Mouse (Mus musculus) liver, embryonic 14.5 days (tissue): ENCODE data around the gene 2210011C24Rik.

Experiments used
- CTCF ChIP-seq: IDR thresholded peaks from 2 replicates; pipeline ENCODE4 v1.5.1; 2016; ENCODE audit warnings: antibody characterized with exemption, low read depth, control low read depth
- EP300 ChIP-seq: IDR thresholded peaks from 2 replicates; pipeline ENCODE4 v1.6.1; 2016; ENCODE audit warnings: antibody characterized with exemption, low read depth

- TF ChIP-seq EP300, result no peak
- TF ChIP-seq CTCF, result no peak
Observed at GRCm38 (mm10) chr8:83989243-83989642, 22.7 kb downstream of the 2210011C24Rik start.
